Mouse (Mus musculus) E14TG2a.4 (cell line): ENCODE measurements around the gene Agap2.

ENCODE experiments used
- CTCF ChIP-seq: conservative IDR thresholded peaks from 2 replicates; pipeline ENCODE4 v1.5.1; 2014; ENCODE audit warnings: low read length
- NANOG ChIP-seq: IDR thresholded peaks from 2 replicates; pipeline ENCODE4 v1.6.1; 2014; ENCODE audit warnings: borderline replicate concordance, low read length, mixed read lengths
- POU5F1 ChIP-seq: IDR thresholded peaks from 2 replicates; pipeline ENCODE4 v1.6.1; 2014; ENCODE audit warnings: low read length, borderline replicate concordance

DNA sequence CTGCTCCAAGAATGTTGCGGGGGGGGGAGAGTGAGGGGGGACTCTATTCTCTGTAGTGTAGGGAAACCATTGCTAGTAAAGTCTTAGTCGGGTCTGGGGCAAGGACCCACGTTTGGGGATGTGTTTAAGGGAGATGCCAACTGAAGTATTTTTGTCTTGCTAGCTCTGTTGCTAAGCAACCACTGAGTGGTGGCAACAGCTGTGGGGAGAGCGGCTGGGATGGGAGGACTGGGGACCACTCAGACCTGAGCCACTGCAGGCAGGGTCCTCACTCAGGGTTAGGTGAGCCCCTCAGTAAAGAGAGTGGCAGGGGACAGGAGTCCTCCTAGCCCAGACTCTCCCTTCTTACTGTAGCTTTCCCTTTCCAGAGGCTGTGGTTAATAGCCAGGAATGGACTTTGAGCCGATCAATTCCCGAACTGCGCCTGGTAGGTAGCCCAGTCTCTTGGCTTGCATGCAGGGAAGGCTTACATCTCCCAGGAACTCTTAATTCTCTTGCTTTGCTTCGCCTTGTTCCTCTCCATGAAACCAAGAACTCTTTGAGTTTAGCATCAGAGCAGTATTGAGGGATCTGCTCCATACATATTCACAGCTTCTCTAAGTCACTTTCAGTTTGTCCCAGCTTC lies 7.0 kb downstream of the Agap2 start:
- TF ChIP-seq CTCF (no peak), POU5F1 (no peak), NANOG (no peak)
